Mouse (Mus musculus): ENCODE data around the gene Mamld1.

Gene Mamld1

DNA sequence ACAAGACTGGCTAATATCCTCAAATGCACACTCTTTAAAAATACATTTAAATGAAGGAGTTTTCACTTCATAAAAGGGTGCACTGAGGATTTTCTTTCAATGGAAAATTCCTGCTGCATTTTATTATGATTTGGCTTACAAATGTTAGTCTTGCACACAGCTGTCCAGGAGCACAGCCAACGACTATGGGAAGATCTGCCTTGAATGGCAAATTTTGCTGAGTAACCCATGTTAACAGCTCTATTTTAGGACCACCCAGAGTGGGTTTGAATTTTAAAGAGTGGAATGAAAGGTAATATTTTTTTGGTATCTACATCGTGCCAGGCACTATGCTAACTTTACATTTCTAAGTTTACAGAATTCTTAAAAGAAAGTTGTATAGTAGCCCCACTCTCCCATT is 60.3 kb downstream of the Mamld1 start:
- TF ChIP-seq CTCF (conservative IDR thresholded peaks at IDR 0.05; ENCODE audit: low read length) (no peak), POU5F1 (IDR thresholded peaks at IDR 0.05; ENCODE audit: borderline replicate concordance, low read length) (no peak), NANOG (IDR thresholded peaks at IDR 0.05; ENCODE audit: borderline replicate concordance, low read length) (no peak)
- Histone ChIP-seq H3K4me1 (replicated peaks; ENCODE audit: low read depth, low read length) (no peaks in the 10 kb centered on the region), H3K4me3 (replicated peaks; ENCODE audit: low read length) (no peak overlapping the region), H3K36me3 (ENCODE audit: insufficient read depth, low read length) (no peaks in the 10 kb centered on the region), H3K27me3 (ENCODE audit: insufficient read depth, low read length) (no peaks in the 10 kb centered on the region), H3K9me3 (ENCODE audit: low read length) (no peaks in the 10 kb centered on the region)

DNA sequence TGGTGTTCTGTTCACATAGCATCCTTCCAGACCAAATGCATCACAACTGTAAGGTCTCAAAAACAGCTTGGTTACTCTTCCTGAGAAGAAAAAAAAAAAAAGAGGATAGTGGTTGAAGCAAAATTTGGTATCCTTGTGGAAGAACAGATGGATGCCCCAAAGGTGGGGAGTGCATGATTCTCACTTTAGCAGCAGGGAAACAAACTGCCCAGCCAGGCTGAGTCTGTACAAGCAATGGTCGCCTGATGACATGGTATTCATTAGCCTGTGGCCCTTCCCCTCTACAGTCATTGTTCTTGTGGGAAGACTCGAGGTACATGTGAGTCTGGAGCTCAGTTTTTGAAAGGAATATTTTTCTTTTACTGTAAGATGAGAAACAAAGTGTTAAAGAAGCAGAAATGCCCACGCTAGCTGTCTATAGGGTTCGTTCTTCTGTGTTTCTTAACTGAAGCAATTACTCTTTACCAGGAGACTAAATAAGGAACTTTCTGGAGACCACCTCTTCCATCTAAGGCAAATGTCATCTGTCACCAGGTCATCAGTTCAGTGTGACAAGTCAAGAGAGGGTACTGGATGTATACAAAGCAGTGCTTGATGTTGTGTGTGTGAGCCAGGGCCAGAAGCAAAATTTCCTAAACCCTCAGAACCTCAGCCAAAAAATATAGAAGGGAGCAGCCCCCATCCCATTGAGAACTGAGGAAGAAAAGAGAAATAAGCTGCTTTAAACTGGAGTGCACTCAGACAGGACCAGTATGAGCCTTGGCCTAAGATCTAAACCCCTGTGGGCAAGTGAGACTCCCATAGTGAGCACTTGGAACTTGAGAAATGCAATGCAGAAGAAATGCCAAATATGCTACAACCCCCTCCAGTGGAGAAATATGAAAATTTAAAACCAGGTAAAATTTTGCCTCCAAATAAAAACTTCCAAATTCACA is 72.6 kb downstream of the Mamld1 start:
- no peak for TF ChIP-seq POU5F1 (IDR thresholded peaks at IDR 0.05; ENCODE audit: borderline replicate concordance, low read length)

DNA sequence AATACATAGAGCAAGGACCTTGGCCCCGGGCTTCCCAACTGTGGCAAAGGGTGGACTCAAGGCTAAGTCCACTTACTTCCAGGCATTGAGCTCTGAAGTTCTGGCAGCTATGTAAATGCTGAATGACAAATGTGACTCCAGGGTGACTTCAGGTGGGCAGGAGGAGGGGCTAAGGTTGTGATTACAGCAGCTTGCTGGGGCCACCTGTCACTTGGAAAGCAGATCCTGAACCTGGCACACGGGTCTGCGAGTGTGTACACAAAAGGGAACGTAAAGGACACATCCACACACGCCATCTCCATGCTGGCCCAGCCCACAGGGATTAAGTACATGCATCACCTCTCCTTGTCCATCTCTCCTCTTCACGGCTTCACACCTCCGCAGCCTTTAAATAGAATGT is 75.0 kb downstream of the Mamld1 start:
- H3K9me3 ChIP-seq (ENCODE audit: low read length), result no peaks in the 10 kb centered on the region
- TF ChIP-seq CTCF (conservative IDR thresholded peaks at IDR 0.05; ENCODE audit: low read length) (no peak), POU5F1 (IDR thresholded peaks at IDR 0.05; ENCODE audit: borderline replicate concordance, low read length) (no peak)

More for the DNA sequence above, 72.6 kb downstream of the Mamld1 start:
- Histone ChIP-seq H3K36me3 (ENCODE audit: insufficient read depth, low read length) (no peaks in the 10 kb centered on the region), H3K4me3 (replicated peaks; ENCODE audit: low read length) (no peak overlapping the region), H3K4me1 (replicated peaks; ENCODE audit: low read depth, low read length) (no peaks in the 10 kb centered on the region), H3K27me3 (ENCODE audit: insufficient read depth, low read length) (no peaks in the 10 kb centered on the region), H3K9me3 (ENCODE audit: low read length) (no peaks in the 10 kb centered on the region)

DNA sequence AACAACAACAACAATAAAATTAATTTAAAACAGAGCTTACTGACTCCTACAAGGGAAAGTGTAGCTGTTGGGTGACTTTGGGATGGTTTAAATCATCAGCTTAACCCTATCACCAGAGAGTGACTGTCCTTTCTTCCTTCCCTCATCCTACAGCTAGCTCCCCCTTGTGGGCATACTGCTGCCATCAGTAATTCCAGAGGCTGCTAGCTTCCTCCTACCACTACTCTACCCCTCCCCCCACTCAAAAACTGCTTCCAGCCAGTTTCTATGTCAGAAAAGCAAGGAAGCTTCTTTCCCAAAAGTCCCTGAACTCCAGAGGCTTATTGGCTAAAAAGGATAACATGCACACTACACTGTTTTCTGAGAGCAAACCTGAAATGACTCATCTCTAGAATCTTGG is 81.4 kb downstream of the Mamld1 start:
- no peaks in the 10 kb centered on the region for H3K4me1 ChIP-seq (replicated peaks; ENCODE audit: low read depth, low read length)
- H3K4me3 ChIP-seq (replicated peaks; ENCODE audit: low read length), result no peak overlapping the region
- no peaks in the 10 kb centered on the region for H3K9me3 ChIP-seq (ENCODE audit: low read length)
- H3K36me3 ChIP-seq (ENCODE audit: insufficient read depth, low read length), result no peaks in the 10 kb centered on the region
- no peaks in the 10 kb centered on the region for H3K27me3 ChIP-seq (ENCODE audit: insufficient read depth, low read length)
- TF ChIP-seq NANOG (IDR thresholded peaks at IDR 0.05; ENCODE audit: borderline replicate concordance, low read length) (no peak), CTCF (conservative IDR thresholded peaks at IDR 0.05; ENCODE audit: low read length) (peak; percentile 20; the same call in 1 of the 2 replicates), POU5F1 (IDR thresholded peaks at IDR 0.05; ENCODE audit: borderline replicate concordance, low read length) (no peak)

More for the DNA sequence above, 75.0 kb downstream of the Mamld1 start:
- Histone ChIP-seq H3K4me1 (replicated peaks; ENCODE audit: low read depth, low read length) (no peaks in the 10 kb centered on the region), H3K4me3 (replicated peaks; ENCODE audit: low read length) (no peak overlapping the region), H3K27me3 (ENCODE audit: insufficient read depth, low read length) (no peaks in the 10 kb centered on the region), H3K36me3 (ENCODE audit: insufficient read depth, low read length) (no peaks in the 10 kb centered on the region)

DNA sequence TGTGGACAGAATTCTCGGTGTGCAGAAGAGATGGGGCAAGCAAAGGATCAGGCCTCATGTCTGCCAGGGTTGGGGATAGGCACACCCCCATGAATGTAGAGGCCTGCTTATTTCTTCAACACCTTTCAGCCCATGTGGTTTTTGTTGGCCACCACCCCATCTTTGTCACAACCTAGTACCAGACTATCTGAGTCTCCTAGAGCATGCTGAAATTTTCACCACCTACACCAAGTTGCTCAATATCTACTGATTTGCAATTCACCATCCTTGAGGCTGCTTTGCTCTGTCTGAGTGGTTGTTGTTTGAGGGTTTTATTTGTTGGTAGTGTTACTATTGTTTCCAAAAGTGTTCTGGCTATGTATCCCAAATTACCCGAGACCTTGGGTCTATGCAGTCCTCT is 91.3 kb downstream of the Mamld1 start:
- TF ChIP-seq POU5F1 (IDR thresholded peaks at IDR 0.05; ENCODE audit: borderline replicate concordance, low read length), result no peak
- TF ChIP-seq NANOG (IDR thresholded peaks at IDR 0.05; ENCODE audit: borderline replicate concordance, low read length), result no peak
- TF ChIP-seq CTCF (conservative IDR thresholded peaks at IDR 0.05; ENCODE audit: low read length), result no peak
- H3K9me3 ChIP-seq (ENCODE audit: low read length), result no peaks in the 10 kb centered on the region

DNA sequence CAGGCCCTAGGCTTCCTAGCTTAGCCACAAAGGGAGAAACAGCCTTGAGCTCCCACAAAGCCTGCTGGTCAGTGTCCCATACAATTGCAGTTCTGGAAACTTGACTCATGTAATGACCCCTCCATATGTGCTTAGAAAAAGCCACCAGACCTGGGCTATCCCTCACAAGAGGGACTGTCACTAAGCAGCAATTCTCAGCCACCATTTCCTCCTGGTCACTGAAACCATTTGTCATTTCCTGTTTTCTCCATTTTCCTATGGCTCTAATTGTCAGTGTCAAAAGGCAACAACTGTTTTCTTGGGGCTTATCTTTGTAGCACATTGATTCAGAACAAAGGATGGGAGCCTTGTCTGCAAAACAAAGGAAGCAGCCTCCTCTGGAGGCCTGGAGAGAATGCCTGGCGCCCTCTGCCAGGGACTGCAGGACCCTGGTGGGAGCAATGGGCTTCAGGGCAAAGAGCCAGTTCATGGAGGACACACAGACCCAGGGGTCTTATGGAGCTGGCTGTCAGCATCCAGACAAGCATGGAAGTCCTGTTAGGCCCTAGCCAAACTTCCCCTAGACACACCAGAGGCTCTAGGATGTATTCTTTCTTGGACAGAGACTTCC is 99.5 kb downstream of the Mamld1 start:
- H3K4me3 ChIP-seq (replicated peaks; ENCODE audit: low read length), result no peak overlapping the region
- no peaks in the 10 kb centered on the region for H3K9me3 ChIP-seq (ENCODE audit: low read length)
- H3K4me1 ChIP-seq (replicated peaks; ENCODE audit: low read depth, low read length), result no peaks in the 10 kb centered on the region; the same call in 1 of the 2 replicates
- H3K36me3 ChIP-seq (ENCODE audit: insufficient read depth, low read length), result no peaks in the 10 kb centered on the region
- TF ChIP-seq POU5F1 (IDR thresholded peaks at IDR 0.05; ENCODE audit: borderline replicate concordance, low read length) (no peak), CTCF (conservative IDR thresholded peaks at IDR 0.05; ENCODE audit: low read length) (no peak), NANOG (IDR thresholded peaks at IDR 0.05; ENCODE audit: borderline replicate concordance, low read length) (no peak)
- no peaks in the 10 kb centered on the region for H3K27me3 ChIP-seq (ENCODE audit: insufficient read depth, low read length)

More for the DNA sequence above, 91.3 kb downstream of the Mamld1 start:
- Histone ChIP-seq H3K36me3 (ENCODE audit: insufficient read depth, low read length) (no peaks in the 10 kb centered on the region), H3K4me3 (replicated peaks; ENCODE audit: low read length) (no peak overlapping the region), H3K4me1 (replicated peaks; ENCODE audit: low read depth, low read length) (no peaks in the 10 kb centered on the region), H3K27me3 (ENCODE audit: insufficient read depth, low read length) (no peaks in the 10 kb centered on the region)

DNA sequence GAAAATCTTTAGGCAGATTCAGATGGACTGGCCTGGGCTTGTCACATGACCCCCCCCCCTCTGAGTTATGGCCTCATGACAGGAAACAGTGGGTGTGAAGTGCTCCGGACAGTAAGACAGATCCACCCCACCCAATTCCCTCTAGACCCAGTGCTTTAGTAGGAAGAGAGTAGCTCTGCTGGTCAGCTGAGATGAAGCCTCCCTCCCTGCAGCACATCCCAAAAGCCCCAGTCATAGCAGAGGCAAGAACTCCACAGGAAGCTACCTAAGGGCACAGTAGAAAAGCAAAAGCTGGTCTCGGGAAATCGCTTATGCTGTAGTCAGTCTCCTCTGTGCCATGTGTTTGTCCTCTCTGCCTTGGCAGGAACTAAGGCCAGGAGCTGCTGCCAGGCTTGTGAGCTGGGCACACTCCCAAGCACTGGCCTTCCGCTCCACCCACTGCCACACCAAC is 100.5 kb downstream of the Mamld1 start:
- H3K4me3 ChIP-seq (replicated peaks; ENCODE audit: low read length), result no peak overlapping the region
- H3K27me3 ChIP-seq (ENCODE audit: insufficient read depth, low read length), result no peaks in the 10 kb centered on the region
- H3K4me1 ChIP-seq (replicated peaks; ENCODE audit: low read depth, low read length), result no peaks in the 10 kb centered on the region; the same call in 1 of the 2 replicates
- TF ChIP-seq POU5F1 (IDR thresholded peaks at IDR 0.05; ENCODE audit: borderline replicate concordance, low read length) (no peak), CTCF (conservative IDR thresholded peaks at IDR 0.05; ENCODE audit: low read length) (no peak), NANOG (IDR thresholded peaks at IDR 0.05; ENCODE audit: borderline replicate concordance, low read length) (no peak)
- no peaks in the 10 kb centered on the region for H3K9me3 ChIP-seq (ENCODE audit: low read length)
- no peaks in the 10 kb centered on the region for H3K36me3 ChIP-seq (ENCODE audit: insufficient read depth, low read length)

DNA sequence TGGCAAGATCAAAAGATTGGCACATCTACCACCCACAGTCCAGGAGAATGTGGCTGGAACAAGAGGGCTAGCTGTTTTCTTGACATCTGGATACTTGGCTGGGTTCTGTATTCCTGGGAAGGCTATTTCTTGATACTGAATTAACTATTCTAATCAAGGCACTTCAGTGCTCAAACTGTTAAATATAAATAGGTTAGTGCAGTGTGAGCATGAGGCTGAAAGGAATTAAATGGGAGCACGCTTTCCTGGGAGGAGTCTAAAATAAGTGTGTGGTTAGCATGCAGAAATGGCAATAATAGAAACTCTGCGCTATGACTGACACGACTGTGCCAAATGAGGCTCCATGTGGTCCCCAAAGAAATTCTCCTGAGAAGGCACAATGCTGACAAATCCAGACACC is 131.5 kb downstream of the Mamld1 start:
- Histone ChIP-seq H3K9me3 (ENCODE audit: low read length) (no peaks in the 10 kb centered on the region), H3K27me3 (ENCODE audit: insufficient read depth, low read length) (no peaks in the 10 kb centered on the region), H3K36me3 (ENCODE audit: insufficient read depth, low read length) (no peaks in the 10 kb centered on the region), H3K4me1 (replicated peaks; ENCODE audit: low read depth, low read length) (no peaks in the 10 kb centered on the region), H3K4me3 (replicated peaks; ENCODE audit: low read length) (no peak overlapping the region)
- TF ChIP-seq NANOG (IDR thresholded peaks at IDR 0.05; ENCODE audit: borderline replicate concordance, low read length) (no peak), CTCF (conservative IDR thresholded peaks at IDR 0.05; ENCODE audit: low read length) (no peak), POU5F1 (IDR thresholded peaks at IDR 0.05; ENCODE audit: borderline replicate concordance, low read length) (no peak)

Measured in E14TG2a.4 (cell line).